Mouse (Mus musculus) heart, postnatal 4 days (tissue): Measurements from ENCODE around the gene Ppm1d. TPM values are rescaled to one million over a fixed set of nuclear protein-coding genes. Genes with fewer than 3 reads are reported as not detected.
A peak's percentile ranks its signal among the peaks of the same experiment; 100 is the strongest.

Experiments
- DNase-seq: peaks from one replicate; pipeline ENCODE4 v3.0.0; 2021
- total RNA-seq, 2 experiments: library from RNA; stranded (reverse); gene quantifications; 2 replicates each; pipeline ENCODE4 v1.2.3; 2021

Ppm1d gene
- total RNA-seq, 2 experiments from 2014 or later: 16.2 to 16.8 TPM

DNA sequence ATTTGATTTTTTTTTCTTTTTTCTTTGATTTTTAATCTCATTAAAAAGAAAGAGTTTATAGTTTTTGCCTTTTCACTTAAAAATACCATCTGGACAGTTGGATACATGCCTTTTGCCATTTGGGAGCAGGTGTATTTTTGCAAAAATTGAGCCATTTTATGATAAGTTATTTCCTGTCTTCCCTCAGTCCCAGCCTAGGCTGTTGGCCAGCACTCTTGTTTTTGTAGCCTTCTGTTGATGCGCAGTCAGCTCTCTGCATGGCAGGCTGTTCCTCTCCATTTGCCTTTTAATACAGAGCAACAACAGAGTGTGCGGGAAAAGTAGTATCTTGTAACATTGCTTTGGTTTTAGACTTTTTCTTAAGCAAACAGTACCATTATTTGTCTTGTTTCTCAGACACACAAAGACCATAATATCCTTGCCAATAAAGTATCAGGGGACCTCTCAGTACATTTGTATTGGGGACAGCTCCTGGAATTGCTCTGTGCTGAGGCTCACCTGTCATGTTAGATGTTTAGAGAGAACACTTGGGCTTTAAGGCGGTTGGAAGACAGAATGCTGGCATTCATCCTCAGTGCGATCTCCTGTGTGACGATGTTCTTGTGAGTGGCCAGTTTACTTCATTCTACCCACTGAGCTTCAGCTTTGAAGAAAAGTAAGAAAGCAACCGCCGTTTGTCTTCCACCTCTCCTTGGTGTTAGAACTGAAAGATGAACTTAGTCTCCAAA lies 18.3 kb downstream of the Ppm1d start:
- DNase-seq: peak; percentile 21

DNA sequence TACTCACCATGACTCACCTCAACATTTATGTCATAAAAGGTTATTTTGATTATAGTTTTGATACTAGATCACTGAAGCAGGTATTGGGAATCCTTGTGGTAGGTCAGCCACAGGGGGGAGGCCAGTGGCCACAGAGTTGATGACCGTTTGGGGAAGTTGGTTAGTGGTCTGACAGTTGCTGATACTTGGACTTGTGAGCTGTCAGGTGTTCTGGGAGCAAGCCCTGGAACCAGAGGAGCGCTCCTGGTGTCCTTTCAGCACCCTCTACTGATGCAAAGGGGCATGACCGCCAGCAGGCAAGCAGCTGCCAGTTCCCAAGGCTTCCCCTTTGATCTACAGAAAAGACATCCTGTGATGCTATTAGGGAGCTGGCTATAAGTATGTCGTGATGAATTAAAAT lies 23.7 kb downstream of the Ppm1d start:
- DNase-seq: peak; percentile 68

GRCm38 (mm10) chr11:85339173-85339831 lies 28.3 kb downstream of the Ppm1d start:
- DNase-seq: no peak

GRCm38 (mm10) chr11:85340070-85340616 lies 29.1 kb downstream of the Ppm1d start:
- DNase-seq: no peak

DNA sequence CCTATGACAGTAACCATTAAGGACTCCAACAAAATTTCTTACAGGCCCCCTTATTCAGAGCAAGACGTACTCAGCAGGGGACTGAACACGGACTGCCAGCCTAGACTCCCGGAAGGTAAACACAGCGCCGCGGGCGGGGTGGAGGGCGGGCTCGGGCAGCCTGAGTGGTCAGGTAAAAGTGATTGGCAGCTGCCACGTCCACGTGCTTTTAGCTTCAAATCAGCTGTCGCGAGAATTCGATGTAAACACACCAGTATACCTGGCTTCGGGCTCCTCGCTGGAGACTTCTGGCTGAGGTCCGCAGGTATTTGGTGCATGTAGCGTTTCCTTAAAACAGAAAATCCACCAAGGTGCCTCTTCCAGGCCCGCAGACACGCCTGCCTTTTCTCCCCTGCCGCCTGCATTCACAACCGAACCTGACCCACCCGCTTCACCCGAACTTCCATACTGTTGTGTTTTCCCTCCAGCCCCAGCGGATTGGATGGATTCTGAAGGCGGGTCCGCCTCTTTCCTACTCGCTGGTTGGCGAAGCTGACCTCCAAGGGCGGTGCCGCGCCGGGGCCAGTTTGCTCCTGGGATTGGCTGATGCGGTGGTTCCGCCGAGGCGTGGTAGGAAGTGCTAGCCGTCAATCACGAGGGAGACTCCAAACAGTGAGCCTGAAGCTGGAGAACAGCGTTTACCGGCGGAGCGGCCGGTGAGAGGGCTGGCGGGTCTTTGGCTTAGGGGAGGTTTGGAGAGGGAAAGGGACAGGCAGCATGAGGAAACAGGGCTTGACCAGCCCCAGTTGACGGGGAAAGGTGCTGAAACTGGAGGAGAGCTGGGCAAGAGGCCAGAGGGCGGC lies 41.7 kb downstream of the Ppm1d start, which contains the start of gene Bcas3:
Bcas3 (plus strand) TSS at position 629 of the 842 bp plus-strand sequence.
- peak; percentile 99 for DNase-seq

GRCm38 (mm10) chr11:85353819-85354218 lies 42.8 kb downstream of the Ppm1d start:
- no peak for DNase-seq

- DNase-seq: no peak
These were observed 48.6 kb downstream of the Ppm1d start for GRCm38 (mm10) chr11:85359641-85360040.

DNA sequence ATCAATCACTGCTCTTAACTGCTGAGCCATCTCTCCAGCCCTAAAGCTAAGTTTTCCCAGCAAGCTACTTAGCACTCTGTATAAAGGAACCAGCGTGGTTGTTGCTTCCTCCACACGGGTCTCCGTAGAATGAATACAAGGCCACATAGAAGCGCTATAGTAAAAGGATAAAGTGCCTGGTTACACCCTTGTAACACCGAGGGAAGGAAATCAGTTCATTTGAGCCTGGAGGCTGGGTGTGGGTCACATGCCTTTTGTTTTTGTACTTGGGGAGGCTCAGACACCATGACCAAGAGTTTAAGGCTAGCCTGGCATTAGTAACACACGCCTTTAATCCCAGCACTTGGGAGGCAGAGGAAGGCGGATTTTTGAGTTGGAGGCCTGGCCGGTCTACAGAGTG lies 50.6 kb downstream of the Ppm1d start:
- no peak for DNase-seq

DNA sequence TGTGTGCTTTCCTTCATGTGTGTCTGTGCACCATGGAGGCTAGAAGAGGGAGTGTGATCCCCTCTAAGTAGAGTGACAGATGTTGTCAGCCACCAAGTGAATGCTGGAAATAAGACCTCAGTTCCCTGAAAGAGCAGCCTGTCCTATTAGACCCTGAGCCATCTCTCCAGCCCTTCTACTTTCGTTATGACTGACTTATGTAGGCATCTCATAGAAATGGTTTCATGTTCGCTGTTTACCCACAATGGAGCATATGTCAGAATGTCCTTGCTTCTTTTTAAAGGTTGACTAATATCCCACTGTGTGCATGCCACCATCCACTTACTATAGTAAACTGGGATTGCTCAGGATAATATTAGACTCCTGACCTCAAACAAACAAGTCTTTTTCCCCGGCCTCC lies 55.1 kb downstream of the Ppm1d start:
- DNase-seq: no peak

DNA sequence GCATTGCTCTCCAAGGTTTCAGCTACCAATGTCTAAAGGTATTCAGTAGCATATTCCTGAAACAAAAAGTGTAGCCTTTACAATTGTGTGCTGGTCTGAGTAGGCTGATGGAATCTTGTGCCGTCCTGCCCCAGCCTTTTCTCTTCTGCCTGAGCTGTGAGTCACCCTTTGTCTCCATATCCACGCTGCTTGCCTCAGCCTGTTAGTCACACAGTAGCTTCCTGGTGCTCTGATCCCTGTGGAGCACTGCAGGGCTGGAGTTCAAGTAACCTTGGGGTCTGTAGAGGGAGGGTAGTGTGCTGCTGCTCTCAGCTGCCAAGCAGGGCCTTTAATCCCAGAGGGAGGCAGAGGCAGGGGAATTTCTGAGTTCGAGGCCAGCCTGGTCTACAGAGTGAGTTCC lies 56.8 kb downstream of the Ppm1d start:
- DNase-seq: no peak

DNA sequence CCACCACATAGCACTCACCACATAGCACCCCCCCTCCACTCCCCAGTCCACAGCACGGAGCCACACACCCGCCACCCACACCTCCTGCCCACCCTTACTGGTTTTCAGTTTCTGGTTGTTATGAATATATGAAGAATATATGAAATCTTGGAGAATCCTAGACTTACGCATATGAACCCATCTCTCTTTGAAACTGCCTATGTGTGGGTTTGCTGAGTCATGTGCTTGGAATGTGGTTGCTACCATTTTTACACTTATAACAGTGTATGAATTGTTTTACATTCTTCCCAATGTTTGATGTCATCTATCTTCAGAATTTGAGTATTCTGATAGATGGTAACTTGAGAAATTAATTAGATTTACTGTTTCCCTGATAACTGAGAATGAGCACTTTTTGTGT lies 68.0 kb downstream of the Ppm1d start:
- DNase-seq: no peak

DNA sequence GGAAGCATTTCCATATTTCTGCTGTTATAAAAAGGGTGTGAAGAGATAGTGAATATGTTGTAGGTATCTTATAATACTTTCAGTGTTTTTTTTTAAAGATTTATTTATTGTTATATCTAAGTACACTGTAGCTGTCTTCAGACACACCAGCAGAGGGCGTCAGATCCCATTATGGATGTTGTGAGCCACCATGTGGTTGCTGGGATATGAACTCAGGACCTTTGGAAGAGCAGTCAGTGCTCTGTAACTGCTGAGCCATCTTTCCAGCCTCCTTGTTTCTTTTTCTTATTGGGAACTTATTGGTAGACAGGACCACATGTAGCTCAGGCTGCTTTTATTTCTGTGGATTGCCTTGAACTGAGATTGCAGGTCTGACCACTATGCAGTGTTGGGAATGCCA lies 69.0 kb downstream of the Ppm1d start:
- DNase-seq: no peak

DNA sequence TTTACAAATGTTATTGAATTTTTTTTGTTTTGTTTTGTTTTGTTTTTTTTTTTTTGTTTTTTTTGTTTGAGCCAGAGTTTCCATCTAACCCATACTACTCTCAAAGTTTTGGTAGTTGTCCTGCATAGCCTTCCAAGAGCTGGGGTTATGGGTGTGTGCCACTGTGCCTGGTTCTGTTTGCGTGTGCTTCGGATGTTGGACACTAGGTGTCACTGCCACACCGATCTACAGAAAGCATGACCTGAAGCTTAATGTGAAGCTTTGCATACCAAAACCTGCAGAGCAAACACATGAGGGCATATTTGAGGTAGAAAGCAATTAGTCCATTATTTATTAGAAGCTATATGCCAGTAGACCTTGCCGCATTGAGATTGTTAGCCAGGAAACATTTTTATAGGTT lies 71.0 kb downstream of the Ppm1d start:
- DNase-seq: peak; percentile 81

DNA sequence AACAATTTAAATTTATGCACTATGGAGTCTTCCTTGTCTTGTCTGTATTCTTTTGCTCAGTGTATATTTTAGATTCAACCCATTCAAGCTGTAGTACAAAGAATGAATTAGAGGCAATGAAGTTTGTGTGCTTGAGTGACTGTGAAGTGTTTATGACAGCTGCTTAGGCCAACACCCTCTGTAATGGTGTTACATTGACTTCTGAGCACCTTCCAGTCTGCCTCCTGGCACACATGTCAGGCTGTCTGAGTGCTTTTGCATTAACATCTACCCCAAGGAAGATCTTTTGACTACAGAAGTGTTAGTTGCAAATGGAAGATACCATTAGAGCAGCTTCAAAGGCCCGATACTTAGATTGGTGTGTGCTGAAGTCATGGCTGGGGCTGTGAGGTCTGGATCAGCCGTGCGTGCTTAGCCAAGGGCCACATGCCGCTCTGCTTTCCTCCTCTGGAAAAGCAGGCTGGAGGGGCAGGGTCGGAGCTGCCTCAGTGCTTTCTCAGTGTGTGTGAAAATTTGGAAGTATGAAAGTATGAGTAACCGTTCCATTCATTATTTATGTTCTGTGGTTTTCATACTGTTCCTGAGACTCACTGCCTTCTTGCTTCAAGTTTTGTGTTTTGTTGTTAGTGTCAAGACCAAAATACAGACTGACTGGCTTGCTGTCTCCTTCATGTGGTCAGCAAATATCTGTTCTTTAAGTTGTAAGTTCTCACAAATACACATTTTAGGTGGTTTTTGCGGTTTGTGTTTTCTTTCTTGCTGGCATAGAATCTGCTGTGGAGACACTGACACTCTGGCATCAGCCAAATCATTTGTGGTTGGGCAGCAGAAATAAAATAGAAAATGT lies 73.2 kb downstream of the Ppm1d start:
- DNase-seq: no peak

- no peak for DNase-seq
These were observed 81.3 kb downstream of the Ppm1d start for GRCm38 (mm10) chr11:85392179-85392863.

GRCm38 (mm10) chr11:85392864-85393220 lies 81.8 kb downstream of the Ppm1d start:
- no peak for DNase-seq

DNA sequence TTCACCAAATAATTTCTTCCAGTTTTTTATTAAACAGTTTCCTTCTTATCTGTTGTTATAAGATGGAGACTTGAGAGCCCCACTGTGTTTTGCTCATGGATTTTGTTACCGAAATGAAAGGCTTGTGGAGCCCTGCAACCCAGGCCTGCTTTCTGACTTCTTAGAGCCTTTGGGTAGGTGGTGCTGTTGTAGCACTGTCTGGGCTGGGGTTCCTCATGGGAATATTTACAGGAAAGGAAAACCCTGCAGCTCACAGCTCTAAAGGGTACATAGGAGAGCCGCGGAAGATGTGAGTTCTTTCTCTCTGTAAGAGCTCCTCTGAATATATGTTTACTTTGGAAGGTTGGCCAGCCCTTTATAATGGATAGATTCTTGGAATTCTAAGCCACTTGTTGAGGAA lies 82.9 kb downstream of the Ppm1d start:
- DNase-seq: no peak

DNA sequence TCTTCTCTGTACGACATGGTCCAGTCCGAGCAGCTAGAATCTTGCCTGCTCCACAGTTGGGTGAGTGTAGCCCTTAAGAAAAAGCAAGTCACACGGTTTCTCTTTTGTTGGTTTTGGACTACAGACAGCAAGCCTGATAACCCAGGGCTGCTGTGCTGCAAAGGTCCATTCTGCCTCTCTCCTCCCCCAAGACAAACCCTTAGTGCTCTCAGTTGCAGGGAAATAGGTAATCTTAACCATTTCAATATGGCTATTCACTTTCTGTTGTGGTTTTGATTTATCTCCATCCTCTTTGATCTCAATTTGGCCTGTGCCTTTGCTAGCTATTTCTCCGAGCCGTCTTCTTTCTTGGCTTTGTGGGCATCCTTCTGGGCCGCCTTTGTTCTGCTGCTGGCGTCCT lies 84.3 kb downstream of the Ppm1d start:
- DNase-seq: no peak
